Mouse (Mus musculus) midbrain, embryonic 12.5 days (tissue): ENCODE data around the gene 2310046K23Rik. TPM values are rescaled to one million over a fixed set of nuclear protein-coding genes. Genes with fewer than 3 reads are reported as not detected.
"Not testable (repeated sequence)": the region's sequence is repeated elsewhere in the genome, so short reads cannot be mapped to it uniquely, and the experiment has no call there.

Experiments
- ATAC-seq: fragments of 200-750 bp; cut with Nextera tagmentation; 2 replicates; pipeline ENCODE4 v1.8.0; 2017; ENCODE audit warnings: low read depth, moderate TSS enrichment, moderate library complexity; ENCODE audit not compliant: low FRiP score
- H3K27ac ChIP-seq: fragments of 300-500 bp; sonication (generic); replicated peaks from 2 replicates; pipeline ENCODE4 v1.5.1; 2016; ENCODE audit warnings: mild to moderate bottlenecking
- H3K27me3 ChIP-seq: fragments of 300-500 bp; sonication (generic); 2 replicates; pipeline ENCODE4 v1.6.1; 2016; ENCODE audit warnings: mild to moderate bottlenecking
- H3K36me3 ChIP-seq: fragments of 300-500 bp; sonication (generic); 2 replicates; pipeline ENCODE4 v1.6.1; 2016
- H3K4me1 ChIP-seq: fragments of 300-500 bp; sonication (generic); 2 replicates; pipeline ENCODE4 v1.6.1; 2016
- H3K4me2 ChIP-seq: fragments of 300-500 bp; sonication (generic); replicated peaks from 2 replicates; pipeline ENCODE4 v1.6.1; 2016; ENCODE audit warnings: mild to moderate bottlenecking, moderate library complexity
- H3K4me3 ChIP-seq: fragments of 300-500 bp; sonication (generic); 2 replicates; pipeline ENCODE4 v1.5.1; 2016; ENCODE audit warnings: mild to moderate bottlenecking
- H3K9ac ChIP-seq: fragments of 300-500 bp; sonication (generic); replicated peaks from 2 replicates; pipeline ENCODE4 v1.6.1; 2016; ENCODE audit warnings: mild to moderate bottlenecking, moderate library complexity
- H3K9me3 ChIP-seq: fragments of 300-500 bp; sonication (generic); 2 replicates; pipeline ENCODE4 v1.6.1; 2016; ENCODE audit warnings: mild to moderate bottlenecking
- WGBS: fragments of 180-500 bp; shearing (Covaris S2); methylation state at CpG from one replicate; pipeline ENCODE4 v1.1.7; 2016; 5-methylcytosine and 5-hydroxymethylcytosine counted together
- polyA plus RNA-seq: library from polyadenylated mRNA; unstranded; fragments of >200 nt; fragmentation: Nextera tagmentation; extraction: Ambion mirVana; gene quantifications from 2 replicates; pipeline ENCODE4 v1.2.1, GENCODE M21; 2016

Gene 2310046K23Rik
- polyA plus RNA-seq, 1 experiment from 2014 or later = not detected

GRCm38 (mm10) chr3:92500393-92500792 lies 33.9 kb downstream of the 2310046K23Rik start, which contains the start of gene Sprr4:
Gene Sprr4 (minus strand): TSS chr3:92500493.
- H3K9me3 ChIP-seq = no peaks in the 10 kb centered on the region
- WGBS = 92% methylated on average over 1 of the region's 1 CpGs
- no peak within 1 kb of the TSS for H3K4me2 ChIP-seq
- H3K4me3 ChIP-seq = no peak within 1 kb of the TSS
- H3K27me3 ChIP-seq = no peaks in the 10 kb centered on the region
- no peak for ATAC-seq
- H3K36me3 ChIP-seq = no peaks in the 10 kb centered on the region
- H3K4me1 ChIP-seq = no peaks in the 10 kb centered on the region
- H3K27ac ChIP-seq = no peak within 1 kb of the TSS
- no peak within 1 kb of the TSS for H3K9ac ChIP-seq

- H3K4me2 ChIP-seq, ATAC-seq, H3K4me3 ChIP-seq, H3K4me1 ChIP-seq, H3K9me3 ChIP-seq, H3K27ac ChIP-seq, H3K36me3 ChIP-seq, H3K9ac ChIP-seq, H3K27me3 ChIP-seq: not testable (repeated sequence)
These were observed 44.0 kb downstream of the 2310046K23Rik start for GRCm38 (mm10) chr3:92490262-92490661.

- Histone ChIP-seq H3K9ac (no peak overlapping the region), H3K4me1 (no peaks in the 10 kb centered on the region), H3K4me3 (no peak overlapping the region), H3K27me3 (no peaks in the 10 kb centered on the region), H3K9me3 (no peaks in the 10 kb centered on the region), H3K27ac (no peak overlapping the region), H3K4me2 (no peak overlapping the region), H3K36me3 (no peaks in the 10 kb centered on the region)
- 58% methylated on average over 1 of the region's 1 CpGs for WGBS
- ATAC-seq = no peak
These were observed 48.0 kb downstream of the 2310046K23Rik start for GRCm38 (mm10) chr3:92486307-92486706.

GRCm38 (mm10) chr3:92485863-92486262 lies 48.4 kb downstream of the 2310046K23Rik start, which contains the start of gene Sprr1a:
Gene Sprr1a (minus strand): TSS chr3:92485895.
- H3K36me3 ChIP-seq = no peaks in the 10 kb centered on the region
- H3K9me3 ChIP-seq = no peaks in the 10 kb centered on the region

More at GRCm38 (mm10) chr3:92485863-92486262, 48.4 kb downstream of the 2310046K23Rik start, which contains the start of gene Sprr1a:
- Histone ChIP-seq H3K4me1 (no peaks in the 10 kb centered on the region), H3K9ac (no peak within 1 kb of the TSS), H3K27me3 (no peaks in the 10 kb centered on the region), H3K4me3 (no peak within 1 kb of the TSS), H3K27ac (no peak within 1 kb of the TSS), H3K4me2 (no peak within 1 kb of the TSS)
- ATAC-seq = no peak

Other genes with a start within 250 kb of the 2310046K23Rik start
- not detected in 2 replicates for gene Sprr2a3, start 249.1 kb downstream of the 2310046K23Rik start, polyA plus RNA-seq
- gene Sprr2b, start 217.9 kb downstream of the 2310046K23Rik start, polyA plus RNA-seq = not detected in 2 replicates
- gene Sprr2d, start 195.4 kb downstream of the 2310046K23Rik start, polyA plus RNA-seq = not detected in 2 replicates
- gene Sprr2e, start 182.4 kb downstream of the 2310046K23Rik start, polyA plus RNA-seq = not detected in 2 replicates
- gene Sprr2f, start 169.3 kb downstream of the 2310046K23Rik start, polyA plus RNA-seq = not detected in 2 replicates
- not detected in 2 replicates for gene Sprr2h, start 148.8 kb downstream of the 2310046K23Rik start, polyA plus RNA-seq
- gene Sprr2i, start 126.5 kb downstream of the 2310046K23Rik start, polyA plus RNA-seq = not detected in 2 replicates
- gene Sprr2j-ps, start 116.4 kb downstream of the 2310046K23Rik start, polyA plus RNA-seq = not detected in 2 replicates
- 6.6 and 9.2 TPM in 2 replicates for gene Gm9774, start 105.1 kb downstream of the 2310046K23Rik start, polyA plus RNA-seq
- gene Sprr2k, start 101.9 kb downstream of the 2310046K23Rik start, polyA plus RNA-seq = not detected in 2 replicates
- gene Sprr1b, start 95.7 kb downstream of the 2310046K23Rik start, polyA plus RNA-seq = not detected in 2 replicates
- not detected in 2 replicates for gene Sprr3, start 75.8 kb downstream of the 2310046K23Rik start, polyA plus RNA-seq
- gene Sprr1a, start 48.6 kb downstream of the 2310046K23Rik start, polyA plus RNA-seq = not detected in 2 replicates
- not detected in 2 replicates for gene Sprr4, start 34.0 kb downstream of the 2310046K23Rik start, polyA plus RNA-seq
- gene Ivl, start 39.2 kb upstream of the 2310046K23Rik start, polyA plus RNA-seq = not detected in 2 replicates
- not detected in 2 replicates for gene Smcp, start 54.5 kb upstream of the 2310046K23Rik start, polyA plus RNA-seq
- not detected in 2 replicates for gene 2210017I01Rik, start 73.0 kb upstream of the 2310046K23Rik start, polyA plus RNA-seq
- not detected in 2 replicates for gene Lce6a, start 87.1 kb upstream of the 2310046K23Rik start, polyA plus RNA-seq
- not detected in 2 replicates for gene Lce1a1, start 113.8 kb upstream of the 2310046K23Rik start, polyA plus RNA-seq
- not detected in 2 replicates for gene Lce1b, start 122.4 kb upstream of the 2310046K23Rik start, polyA plus RNA-seq
- gene Lce1a2, start 135.8 kb upstream of the 2310046K23Rik start, polyA plus RNA-seq = not detected in 2 replicates
- gene Lce1c, start 144.7 kb upstream of the 2310046K23Rik start, polyA plus RNA-seq = not detected in 2 replicates
- not detected in 2 replicates for gene Lce1d, start 152.7 kb upstream of the 2310046K23Rik start, polyA plus RNA-seq
- gene Lce1e, start 174.6 kb upstream of the 2310046K23Rik start, polyA plus RNA-seq = not detected in 2 replicates
- not detected in 2 replicates for gene Lce1f, start 185.8 kb upstream of the 2310046K23Rik start, polyA plus RNA-seq
- gene Gm38119, start 204.6 kb upstream of the 2310046K23Rik start, polyA plus RNA-seq = not detected in 2 replicates
- gene Lce1g, start 217.8 kb upstream of the 2310046K23Rik start, polyA plus RNA-seq = not detected in 2 replicates
- not detected in 2 replicates for gene Lce1h, start 230.6 kb upstream of the 2310046K23Rik start, polyA plus RNA-seq
- not detected in 2 replicates for gene Lce1i, start 244.4 kb upstream of the 2310046K23Rik start, polyA plus RNA-seq